Mouse (Mus musculus) bone marrow macrophage, adult 2 months (primary cell): ENCODE results near the gene Aldh1b1.

ENCODE experiments used
- CTCF ChIP-seq: IDR thresholded peaks from 2 replicates; pipeline ENCODE4 v1.5.1; 2012; ENCODE audit warnings: low read depth, mild to moderate bottlenecking, low read length, moderate library complexity
- POLR2A ChIP-seq: IDR thresholded peaks from 2 replicates; pipeline ENCODE4 v1.6.1; 2012; ENCODE audit warnings: mild to moderate bottlenecking, low read depth, low read length, borderline replicate concordance

DNA sequence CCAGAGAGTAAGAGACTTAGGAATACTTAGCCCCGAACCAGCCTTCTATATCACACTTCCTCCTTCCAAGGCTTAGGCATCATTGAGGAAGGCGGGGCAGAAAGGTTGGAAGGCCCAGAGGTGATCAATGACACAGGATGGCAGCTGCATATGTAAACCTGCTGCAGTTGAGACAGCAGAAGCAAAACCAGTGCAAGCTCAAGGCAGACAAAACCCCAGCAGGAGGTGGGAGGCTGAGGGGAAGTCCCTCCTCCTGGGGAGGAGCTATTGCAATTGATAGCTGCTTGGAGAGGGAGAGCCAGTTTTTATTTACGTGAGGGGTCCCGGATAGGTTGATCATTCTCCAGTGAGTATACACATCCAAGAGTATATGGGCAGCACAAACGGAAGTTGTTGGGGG, 34.6 kb downstream of the Aldh1b1 start:
- no peak for TF ChIP-seq CTCF
- TF ChIP-seq POLR2A, result no peak
